Mouse (Mus musculus): ENCODE data around the gene Ssh2. TPM values are rescaled to one million over a fixed set of nuclear protein-coding genes. Genes with fewer than 3 reads are reported as not detected.
A peak's percentile ranks its signal among the peaks of the same experiment; 100 is the strongest.

The Ssh2 gene
- polyA plus RNA-seq, 1 experiment, result 6.1 TPM

GRCm38 (mm10) chr11:77446628-77447041 is 230.5 kb downstream of the Ssh2 start:
- Histone ChIP-seq H3K9me3 (replicated peaks; ENCODE audit: control insufficient read depth, insufficient read depth, low read length, poor library complexity, severe bottlenecking) (no peaks in the 10 kb centered on the region), H3K27me3 (ENCODE audit: control insufficient read depth, insufficient read depth, low read length, poor library complexity, severe bottlenecking) (no peaks in the 10 kb centered on the region), H3K36me3 (ENCODE audit: control insufficient read depth, insufficient read depth, low read length, poor library complexity, severe bottlenecking) (no peaks in the 10 kb centered on the region), H3K27ac (ENCODE audit: insufficient read depth, low read length) (no peak overlapping the region), H3K4me1 (ENCODE audit: control insufficient read depth, insufficient read depth, low read length) (no peaks in the 10 kb centered on the region), H3K9ac (ENCODE audit: low read depth, poor library complexity, severe bottlenecking) (no peak overlapping the region), H3K4me3 (ENCODE audit: low read depth, low read length) (no peak overlapping the region)
- TF ChIP-seq EP300 (IDR thresholded peaks at IDR 0.05; ENCODE audit: insufficient read depth, low read depth, low read length), result 0 out of 2 replicates have a peak, but pooled peaks have one; percentile 50
- TF ChIP-seq POLR2A (IDR thresholded peaks at IDR 0.05; ENCODE audit: insufficient read depth, low read length), result no peak
- TF ChIP-seq CTCF (IDR thresholded peaks at IDR 0.05; ENCODE audit: low read depth, low read length), result peak; percentile 17

GRCm38 (mm10) chr11:77449224-77449623 is 233.1 kb downstream of the Ssh2 start:
- Histone ChIP-seq H3K36me3 (ENCODE audit: control insufficient read depth, insufficient read depth, low read length, poor library complexity, severe bottlenecking) (no peaks in the 10 kb centered on the region), H3K4me3 (ENCODE audit: low read depth, low read length) (no peak overlapping the region)
- TF ChIP-seq CTCF (IDR thresholded peaks at IDR 0.05; ENCODE audit: low read depth, low read length) (no peak), EP300 (IDR thresholded peaks at IDR 0.05; ENCODE audit: insufficient read depth, low read depth, low read length) (no peak), POLR2A (IDR thresholded peaks at IDR 0.05; ENCODE audit: insufficient read depth, low read length) (no peak)

GRCm38 (mm10) chr11:77451670-77452069 is 235.6 kb downstream of the Ssh2 start:
- Histone ChIP-seq H3K27me3 (ENCODE audit: control insufficient read depth, insufficient read depth, low read length, poor library complexity, severe bottlenecking) (no peaks in the 10 kb centered on the region), H3K9ac (ENCODE audit: low read depth, poor library complexity, severe bottlenecking) (no peak overlapping the region), H3K36me3 (ENCODE audit: control insufficient read depth, insufficient read depth, low read length, poor library complexity, severe bottlenecking) (no peaks in the 10 kb centered on the region), H3K9me3 (replicated peaks; ENCODE audit: control insufficient read depth, insufficient read depth, low read length, poor library complexity, severe bottlenecking) (no peaks in the 10 kb centered on the region), H3K27ac (ENCODE audit: insufficient read depth, low read length) (no peak overlapping the region), H3K4me1 (ENCODE audit: control insufficient read depth, insufficient read depth, low read length) (no peaks in the 10 kb centered on the region), H3K4me3 (ENCODE audit: low read depth, low read length) (no peak overlapping the region)
- TF ChIP-seq POLR2A (IDR thresholded peaks at IDR 0.05; ENCODE audit: insufficient read depth, low read length) (no peak), EP300 (IDR thresholded peaks at IDR 0.05; ENCODE audit: insufficient read depth, low read depth, low read length) (no peak), CTCF (IDR thresholded peaks at IDR 0.05; ENCODE audit: low read depth, low read length) (no peak)

More at GRCm38 (mm10) chr11:77449224-77449623, 233.1 kb downstream of the Ssh2 start:
- Histone ChIP-seq H3K9ac (ENCODE audit: low read depth, poor library complexity, severe bottlenecking) (no peak overlapping the region), H3K9me3 (replicated peaks; ENCODE audit: control insufficient read depth, insufficient read depth, low read length, poor library complexity, severe bottlenecking) (no peaks in the 10 kb centered on the region), H3K27ac (ENCODE audit: insufficient read depth, low read length) (no peak overlapping the region), H3K4me1 (ENCODE audit: control insufficient read depth, insufficient read depth, low read length) (no peaks in the 10 kb centered on the region), H3K27me3 (ENCODE audit: control insufficient read depth, insufficient read depth, low read length, poor library complexity, severe bottlenecking) (no peaks in the 10 kb centered on the region)

- TF ChIP-seq POLR2A (IDR thresholded peaks at IDR 0.05; ENCODE audit: insufficient read depth, low read length) (no peak), CTCF (IDR thresholded peaks at IDR 0.05; ENCODE audit: low read depth, low read length) (no peak), EP300 (IDR thresholded peaks at IDR 0.05; ENCODE audit: insufficient read depth, low read depth, low read length) (no peak)
- Histone ChIP-seq H3K9ac (ENCODE audit: low read depth, poor library complexity, severe bottlenecking) (no peak overlapping the region), H3K9me3 (replicated peaks; ENCODE audit: control insufficient read depth, insufficient read depth, low read length, poor library complexity, severe bottlenecking) (no peaks in the 10 kb centered on the region), H3K27ac (ENCODE audit: insufficient read depth, low read length) (no peak overlapping the region), H3K27me3 (ENCODE audit: control insufficient read depth, insufficient read depth, low read length, poor library complexity, severe bottlenecking) (no peaks in the 10 kb centered on the region), H3K36me3 (ENCODE audit: control insufficient read depth, insufficient read depth, low read length, poor library complexity, severe bottlenecking) (no peaks in the 10 kb centered on the region), H3K4me3 (ENCODE audit: low read depth, low read length) (no peak overlapping the region), H3K4me1 (ENCODE audit: control insufficient read depth, insufficient read depth, low read length) (no peaks in the 10 kb centered on the region)
Measured at GRCm38 (mm10) chr11:77453388-77453787, 237.3 kb downstream of the Ssh2 start.

- no peaks in the 10 kb centered on the region for H3K36me3 ChIP-seq (ENCODE audit: control insufficient read depth, insufficient read depth, low read length, poor library complexity, severe bottlenecking)
- no peak overlapping the region for H3K4me3 ChIP-seq (ENCODE audit: low read depth, low read length)
- no peaks in the 10 kb centered on the region for H3K27me3 ChIP-seq (ENCODE audit: control insufficient read depth, insufficient read depth, low read length, poor library complexity, severe bottlenecking)
- no peaks in the 10 kb centered on the region for H3K4me1 ChIP-seq (ENCODE audit: control insufficient read depth, insufficient read depth, low read length)
- TF ChIP-seq POLR2A (IDR thresholded peaks at IDR 0.05; ENCODE audit: insufficient read depth, low read length) (no peak), EP300 (IDR thresholded peaks at IDR 0.05; ENCODE audit: insufficient read depth, low read depth, low read length) (no peak), CTCF (IDR thresholded peaks at IDR 0.05; ENCODE audit: low read depth, low read length) (no peak)
- H3K27ac ChIP-seq (ENCODE audit: insufficient read depth, low read length), result no peak overlapping the region
- H3K9ac ChIP-seq (ENCODE audit: low read depth, poor library complexity, severe bottlenecking), result no peak overlapping the region
- no peaks in the 10 kb centered on the region for H3K9me3 ChIP-seq (replicated peaks; ENCODE audit: control insufficient read depth, insufficient read depth, low read length, poor library complexity, severe bottlenecking)
Measured at GRCm38 (mm10) chr11:77455770-77456510, 239.9 kb downstream of the Ssh2 start.

GRCm38 (mm10) chr11:77456866-77457265 is 240.8 kb downstream of the Ssh2 start:
- peaks cover 3% of the 10 kb centered on the region; the same call in 1 of the 2 replicates for H3K27me3 ChIP-seq (ENCODE audit: control insufficient read depth, insufficient read depth, low read length, poor library complexity, severe bottlenecking)
- TF ChIP-seq EP300 (IDR thresholded peaks at IDR 0.05; ENCODE audit: insufficient read depth, low read depth, low read length) (no peak), POLR2A (IDR thresholded peaks at IDR 0.05; ENCODE audit: insufficient read depth, low read length) (no peak), CTCF (IDR thresholded peaks at IDR 0.05; ENCODE audit: low read depth, low read length) (no peak)
- no peak overlapping the region for H3K4me3 ChIP-seq (ENCODE audit: low read depth, low read length)
- H3K27ac ChIP-seq (ENCODE audit: insufficient read depth, low read length), result no peak overlapping the region
- no peaks in the 10 kb centered on the region for H3K9me3 ChIP-seq (replicated peaks; ENCODE audit: control insufficient read depth, insufficient read depth, low read length, poor library complexity, severe bottlenecking)
- H3K4me1 ChIP-seq (ENCODE audit: control insufficient read depth, insufficient read depth, low read length), result no peaks in the 10 kb centered on the region
- no peaks in the 10 kb centered on the region for H3K36me3 ChIP-seq (ENCODE audit: control insufficient read depth, insufficient read depth, low read length, poor library complexity, severe bottlenecking)
- H3K9ac ChIP-seq (ENCODE audit: low read depth, poor library complexity, severe bottlenecking), result no peak overlapping the region
